8 mouse cellular contexts compared by ENCODE assay signal in genomic region chr15:83518215-83519048, GRCm38 (mm10). TPM values are rescaled to one million over a fixed set of nuclear protein-coding genes. Genes with fewer than 3 reads are reported as not detected.
DNase-seq lines count a peak whose midpoint lies in the region; ATAC-seq lines count a peak whose summit lies in the region.

No protein-coding gene starts in this region.

- no peak overlapping the region for H3K4me3 ChIP-seq in hindbrain, embryonic 14.5 days (replicated peaks; ENCODE audit: low read length)

- WGBS in hindbrain, embryonic 14.5 days = 35% methylated on average over 20 of the region's 20 CpGs

- H3K9ac ChIP-seq in hindbrain, embryonic 14.5 days = no peak overlapping the region

- DNase-seq in R1 (ENCODE audit: low read depth, low spot score) = peak; percentile 88
- peak; percentile 81 to 83 for DNase-seq in cerebellum, postnatal 14 days
- peak; percentile 19 to 33 for DNase-seq in frontal cortex, postnatal 14 days (ENCODE audit: low spot score in 2 of 2)
- peak; percentile 84 for DNase-seq in hindbrain, embryonic 14.5 days (ENCODE audit: low spot score)
- DNase-seq in layer of hippocampus, postnatal 25 days (ENCODE audit: extremely low spot score in 1 of 2, low spot score in 1 of 2) = peak; percentile 37 to 48
- DNase-seq in lung, postnatal 14 days = peak; percentile 70
- peak; percentile 91 for DNase-seq in retina, postnatal 1 day
- peak; percentile 35 to 54 for DNase-seq in urinary bladder, postnatal 36 days (ENCODE audit: low spot score in 2 of 2)

- H3K4me1 ChIP-seq in hindbrain, embryonic 14.5 days (replicated peaks; ENCODE audit: control insufficient read depth, insufficient read depth, low read length) = peaks cover 5% of the 10 kb centered on the region; the same call in 1 of the 2 replicates

- H3K4me2 ChIP-seq in hindbrain, embryonic 14.5 days (replicated peaks) = no peak overlapping the region

- no peaks in the 10 kb centered on the region for H3K27me3 ChIP-seq in hindbrain, embryonic 14.5 days (ENCODE audit: control insufficient read depth, insufficient read depth, low read length)

- no peaks in the 10 kb centered on the region for H3K36me3 ChIP-seq in hindbrain, embryonic 14.5 days (replicated peaks; ENCODE audit: control insufficient read depth, insufficient read depth)

- no peaks in the 10 kb centered on the region for H3K9me3 ChIP-seq in hindbrain, embryonic 14.5 days (ENCODE audit: control insufficient read depth, low read length)

- ATAC-seq in hindbrain, embryonic 14.5 days (ENCODE audit: low FRiP score) = peak; percentile 34; the same call in 1 of the 2 replicates

- no peak overlapping the region for H3K27ac ChIP-seq in hindbrain, embryonic 14.5 days

RNA-seq across cellular contexts. Expression of gene Ttll1, which starts 7.7 kb away (rescaled TPM):
- 59.5 and 74.7 TPM in 2 replicates for polyA plus RNA-seq in hindbrain, embryonic 14.5 days (2014; fragmentation: Nextera tagmentation; extraction: Ambion mirVana)
- 10 to 100 TPM; 38.1 to 39.1 TPM for total RNA-seq in layer of hippocampus, postnatal 25 days (2021)

RNA-seq across cellular contexts. Expression of gene Bik, which starts 8.2 kb away (rescaled TPM):
- polyA plus RNA-seq in hindbrain, embryonic 14.5 days (2014; fragmentation: Nextera tagmentation; extraction: Ambion mirVana) = 0.84 and 1.1 TPM in 2 replicates
- total RNA-seq in layer of hippocampus, postnatal 25 days (2021) = not detected

RNA-seq across cellular contexts. Expression of gene Tspo, which starts 45.0 kb away (rescaled TPM):
- polyA plus RNA-seq in hindbrain, embryonic 14.5 days (2014; fragmentation: Nextera tagmentation; extraction: Ambion mirVana) = 10.0 and 12.2 TPM in 2 replicates
- total RNA-seq in layer of hippocampus, postnatal 25 days (2021) = 1 to 10 TPM; 3.5 to 4.6 TPM

RNA-seq across cellular contexts. Expression of gene Mcat, which starts 45.2 kb away (rescaled TPM):
- polyA plus RNA-seq in hindbrain, embryonic 14.5 days (2014; fragmentation: Nextera tagmentation; extraction: Ambion mirVana) = 33.2 and 37.6 TPM in 2 replicates
- 10 to 100 TPM; 26.3 to 29.5 TPM for total RNA-seq in layer of hippocampus, postnatal 25 days (2021)

RNA-seq across cellular contexts. Expression of gene Pacsin2, which starts 54.0 kb away (rescaled TPM):
- 20.5 and 21.5 TPM in 2 replicates for polyA plus RNA-seq in hindbrain, embryonic 14.5 days (2014; fragmentation: Nextera tagmentation; extraction: Ambion mirVana)
- 10 to 100 TPM; 69.7 to 75.6 TPM for total RNA-seq in layer of hippocampus, postnatal 25 days (2021)

Comparison
In these comparisons a context has a peak if more than half of its experiments do, and no peak if none do; other contexts are left out.
1. DNase-seq: peak in every context shown above with its lines; median percentile 91 in retina, postnatal 1 day; 88 in R1; 84 in hindbrain, embryonic 14.5 days; 82 in cerebellum, postnatal 14 days; 70 in lung, postnatal 14 days; 44 in urinary bladder, postnatal 36 days; 42 in layer of hippocampus, postnatal 25 days; 26 in frontal cortex, postnatal 14 days.